Mouse (Mus musculus) limb, embryonic 10.5 days (tissue): ENCODE data around the gene Dscaml1. TPM values are rescaled to one million over a fixed set of nuclear protein-coding genes. Genes with fewer than 3 reads are reported as not detected.

Experiments used
- DNase-seq: peaks from one replicate; pipeline ENCODE4 v3.0.0-alpha.2; 2017; ENCODE audit warnings: low spot score
- H3K27ac ChIP-seq: fragments of 300-500 bp; sonication (generic); 2 replicates; pipeline ENCODE4 v1.5.1; 2016; ENCODE audit warnings: mild to moderate bottlenecking
- H3K27me3 ChIP-seq: fragments of 300-500 bp; sonication (generic); 2 replicates; pipeline ENCODE4 v1.6.1; 2016; ENCODE audit warnings: low read depth, mild to moderate bottlenecking; ENCODE audit not compliant: poor library complexity, severe bottlenecking
- H3K36me3 ChIP-seq: fragments of 300-500 bp; sonication (generic); 2 replicates; pipeline ENCODE4 v1.6.1; 2016; ENCODE audit warnings: mild to moderate bottlenecking, moderate library complexity
- H3K4me1 ChIP-seq: fragments of 300-500 bp; sonication (generic); 2 replicates; pipeline ENCODE4 v1.6.1; 2016
- H3K4me3 ChIP-seq: fragments of 300-500 bp; sonication (generic); 2 replicates; pipeline ENCODE4 v1.5.1; 2016; ENCODE audit warnings: mild to moderate bottlenecking, moderate library complexity
- H3K9me3 ChIP-seq: fragments of 300-500 bp; sonication (generic); replicated peaks from 2 replicates; pipeline ENCODE4 v1.6.1; 2016; ENCODE audit warnings: mild to moderate bottlenecking
- WGBS: fragments of 180-500 bp; shearing (Covaris S2); methylation state at CpG from one replicate; pipeline ENCODE4 v1.1.7; 2016; 5-methylcytosine and 5-hydroxymethylcytosine counted together
- polyA plus RNA-seq: library from polyadenylated mRNA; unstranded; fragments of >200 nt; fragmentation: Nextera tagmentation; extraction: Ambion mirVana; gene quantifications from 2 replicates; pipeline ENCODE4 v1.2.1, GENCODE M21; 2016

The Dscaml1 gene
- polyA plus RNA-seq, 1 experiment from 2014 or later: 0.30 TPM

DNA sequence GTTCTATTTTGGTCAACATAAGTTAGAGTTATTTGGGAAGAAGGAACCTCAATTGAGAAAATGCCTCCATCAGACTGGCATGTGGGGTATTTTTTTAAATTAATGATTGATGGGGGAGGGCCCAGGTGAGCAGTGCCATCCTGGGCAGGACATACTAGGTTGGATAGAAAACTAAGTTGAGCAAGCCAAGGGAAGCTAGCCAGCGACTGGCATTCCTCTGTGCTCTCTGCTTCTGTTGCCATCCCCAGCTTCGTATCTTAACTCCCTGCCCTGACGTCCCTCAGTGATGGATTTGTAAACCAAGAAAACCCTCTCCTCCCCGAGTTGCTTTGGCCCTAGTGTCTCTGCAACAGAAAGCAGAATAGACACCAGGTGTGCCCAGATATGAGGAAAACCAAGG is 12.6 kb downstream of the Dscaml1 start:
- 74% methylated on average over 4 of the region's 4 CpGs for WGBS
- peaks cover 44% of the 10 kb centered on the region for H3K27me3 ChIP-seq
- DNase-seq: no peak
- H3K4me3 ChIP-seq: no peak overlapping the region
- no peak overlapping the region for H3K27ac ChIP-seq
- peaks cover 10% of the 10 kb centered on the region for H3K4me1 ChIP-seq
- H3K9me3 ChIP-seq: no peaks in the 10 kb centered on the region
- H3K36me3 ChIP-seq: no peaks in the 10 kb centered on the region

DNA sequence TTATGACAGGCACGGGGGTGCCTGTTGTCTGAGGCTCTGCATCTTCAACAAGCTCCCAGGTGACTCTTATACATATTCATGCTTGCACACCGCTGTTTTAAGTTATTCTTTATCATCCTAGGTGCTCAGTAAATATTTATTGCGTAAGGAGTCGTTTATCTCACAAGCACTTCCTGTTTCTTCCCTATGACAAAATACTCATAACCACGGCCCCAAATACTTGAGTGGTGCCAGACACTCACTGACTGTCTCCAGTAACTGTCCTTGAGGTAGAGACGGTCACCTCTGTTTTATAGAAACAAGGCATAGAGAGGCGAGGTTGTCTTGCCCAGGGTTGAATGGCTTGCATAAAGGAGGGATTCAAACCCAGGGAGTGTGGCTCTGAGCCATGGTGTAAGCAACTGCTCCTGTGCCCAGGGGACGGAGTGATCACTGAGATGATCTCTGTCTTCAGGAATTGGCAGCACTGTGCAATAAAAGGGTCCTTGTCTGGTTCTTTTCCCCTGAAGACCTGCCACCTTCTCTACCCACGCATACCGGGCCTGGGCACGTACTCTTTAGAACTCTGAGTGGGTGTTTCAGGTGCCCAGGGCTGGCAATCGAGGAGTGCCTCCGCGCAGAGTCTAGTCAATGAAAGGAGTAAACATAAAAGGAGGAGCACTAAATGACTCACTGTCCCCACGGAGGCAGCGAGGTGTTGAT is 13.8 kb downstream of the Dscaml1 start:
- H3K36me3 ChIP-seq: no peaks in the 10 kb centered on the region
- H3K4me1 ChIP-seq: peaks cover 19% of the 10 kb centered on the region
- H3K9me3 ChIP-seq: no peaks in the 10 kb centered on the region
- no peak for DNase-seq
- peaks cover 33% of the 10 kb centered on the region; the same call in 1 of the 2 replicates for H3K27me3 ChIP-seq
- H3K27ac ChIP-seq: no peak overlapping the region
- WGBS: 83% methylated on average over 16 of the region's 16 CpGs
- no peak overlapping the region for H3K4me3 ChIP-seq

DNA sequence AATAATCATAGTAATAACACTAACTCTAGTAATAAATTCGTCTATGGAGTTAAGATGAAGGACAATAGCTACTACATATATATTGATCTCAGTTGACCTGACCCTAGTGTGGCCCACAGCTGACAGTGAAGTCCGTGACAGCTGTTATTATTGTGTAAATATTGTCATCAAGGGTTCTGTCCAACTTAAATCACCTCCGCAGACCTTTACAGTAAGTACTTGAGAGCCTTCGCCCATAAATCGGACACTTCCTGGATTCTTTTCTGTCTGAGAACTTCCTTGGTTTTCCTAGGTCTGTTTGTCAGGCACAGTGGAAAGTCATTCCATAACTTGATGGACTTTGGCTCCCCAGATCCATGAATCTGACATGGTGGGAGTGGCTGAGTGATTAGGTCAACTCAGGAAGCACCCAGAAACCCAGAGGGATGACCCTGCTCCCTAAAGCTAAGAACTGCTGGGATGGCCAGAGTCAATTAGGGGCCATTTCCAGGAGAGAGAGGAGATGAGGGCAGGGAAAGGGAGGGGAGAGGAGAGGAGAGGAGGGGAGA is 17.9 kb downstream of the Dscaml1 start:
- Histone ChIP-seq H3K9me3 (no peaks in the 10 kb centered on the region), H3K4me1 (peaks cover 35% of the 10 kb centered on the region), H3K36me3 (no peaks in the 10 kb centered on the region), H3K4me3 (no peak overlapping the region), H3K27me3 (peaks cover 64% of the 10 kb centered on the region), H3K27ac (no peak overlapping the region)
- WGBS: 87% methylated on average over 5 of the region's 5 CpGs
- no peak for DNase-seq

DNA sequence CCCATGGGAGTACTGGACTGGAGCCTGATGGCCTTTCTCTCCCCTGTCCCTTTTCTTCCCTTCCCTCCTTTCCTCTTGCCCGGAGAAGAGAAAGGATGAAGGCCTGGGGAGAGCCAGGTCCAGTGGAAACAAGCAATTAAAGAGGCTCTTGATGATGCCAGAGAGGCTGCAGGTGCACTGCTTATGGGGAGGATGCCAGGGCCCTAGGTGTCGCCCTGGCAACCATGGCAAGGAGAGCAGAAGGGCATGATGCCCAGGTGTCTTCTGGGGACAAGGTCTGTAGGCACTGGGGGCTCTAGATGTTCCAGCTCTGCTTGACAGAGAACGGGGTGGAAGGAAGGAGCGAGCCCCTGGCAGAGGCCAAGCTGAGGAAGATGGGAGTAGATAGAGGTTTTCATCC is 23.2 kb downstream of the Dscaml1 start:
- H3K4me3 ChIP-seq: no peak overlapping the region
- no peak for DNase-seq
- H3K27me3 ChIP-seq: peaks cover 31% of the 10 kb centered on the region
- no peak overlapping the region for H3K27ac ChIP-seq
- H3K4me1 ChIP-seq: peaks cover 21% of the 10 kb centered on the region
- no peaks in the 10 kb centered on the region for H3K9me3 ChIP-seq
- WGBS: 82% methylated on average over 4 of the region's 4 CpGs
- H3K36me3 ChIP-seq: no peaks in the 10 kb centered on the region

DNA sequence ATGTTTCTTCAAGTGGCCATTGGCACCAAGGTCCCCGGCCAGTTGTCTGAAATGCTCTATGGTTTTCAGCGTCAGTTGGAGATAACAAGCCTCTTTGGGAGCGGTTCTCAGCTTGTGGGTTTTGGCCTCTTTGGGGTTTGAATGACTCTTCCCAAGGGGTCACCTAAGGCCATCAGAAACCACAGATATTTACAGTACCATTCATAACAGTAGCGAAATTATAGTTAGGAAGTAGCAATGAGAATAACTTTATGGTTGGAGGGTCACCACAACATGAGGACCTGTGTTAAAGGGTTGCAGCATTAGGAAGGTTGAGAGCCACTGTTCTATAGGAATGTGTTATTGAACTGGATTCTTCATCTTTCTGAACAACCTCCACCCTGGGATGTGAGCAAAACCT is 24.9 kb downstream of the Dscaml1 start:
- 89% methylated on average over 4 of the region's 4 CpGs for WGBS
- peaks cover 6% of the 10 kb centered on the region; the same call in 1 of the 2 replicates for H3K4me1 ChIP-seq
- DNase-seq: no peak
- H3K4me3 ChIP-seq: no peak overlapping the region
- H3K27ac ChIP-seq: no peak overlapping the region
- H3K27me3 ChIP-seq: peaks cover 28% of the 10 kb centered on the region
- no peaks in the 10 kb centered on the region for H3K36me3 ChIP-seq
- no peaks in the 10 kb centered on the region for H3K9me3 ChIP-seq

DNA sequence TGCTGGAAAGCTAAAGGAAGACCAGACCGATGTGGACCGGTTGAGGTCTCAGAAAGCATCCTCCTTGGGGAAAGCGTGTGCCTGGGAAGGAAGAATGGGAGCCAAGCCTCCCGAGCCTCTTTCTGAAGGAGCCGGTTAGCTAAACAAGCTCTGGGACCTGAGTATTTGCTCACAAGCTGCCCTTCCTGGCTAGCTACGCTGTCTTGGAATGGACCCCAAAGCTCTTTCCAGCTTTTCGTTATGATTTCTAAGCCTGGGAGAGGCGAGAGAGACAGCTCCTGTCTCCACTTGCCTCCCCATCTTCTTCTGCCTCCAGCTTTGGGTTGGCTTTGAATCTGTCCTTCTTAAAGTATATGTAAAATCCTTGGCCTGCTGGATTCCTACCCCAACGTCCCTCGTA is 27.6 kb downstream of the Dscaml1 start:
- Histone ChIP-seq H3K36me3 (no peaks in the 10 kb centered on the region), H3K9me3 (no peaks in the 10 kb centered on the region), H3K4me1 (peaks cover 10% of the 10 kb centered on the region; the same call in 1 of the 2 replicates), H3K4me3 (no peak overlapping the region), H3K27me3 (peaks cover 7% of the 10 kb centered on the region), H3K27ac (no peak overlapping the region)
- DNase-seq: no peak
- 89% methylated on average over 10 of the region's 10 CpGs for WGBS

DNA sequence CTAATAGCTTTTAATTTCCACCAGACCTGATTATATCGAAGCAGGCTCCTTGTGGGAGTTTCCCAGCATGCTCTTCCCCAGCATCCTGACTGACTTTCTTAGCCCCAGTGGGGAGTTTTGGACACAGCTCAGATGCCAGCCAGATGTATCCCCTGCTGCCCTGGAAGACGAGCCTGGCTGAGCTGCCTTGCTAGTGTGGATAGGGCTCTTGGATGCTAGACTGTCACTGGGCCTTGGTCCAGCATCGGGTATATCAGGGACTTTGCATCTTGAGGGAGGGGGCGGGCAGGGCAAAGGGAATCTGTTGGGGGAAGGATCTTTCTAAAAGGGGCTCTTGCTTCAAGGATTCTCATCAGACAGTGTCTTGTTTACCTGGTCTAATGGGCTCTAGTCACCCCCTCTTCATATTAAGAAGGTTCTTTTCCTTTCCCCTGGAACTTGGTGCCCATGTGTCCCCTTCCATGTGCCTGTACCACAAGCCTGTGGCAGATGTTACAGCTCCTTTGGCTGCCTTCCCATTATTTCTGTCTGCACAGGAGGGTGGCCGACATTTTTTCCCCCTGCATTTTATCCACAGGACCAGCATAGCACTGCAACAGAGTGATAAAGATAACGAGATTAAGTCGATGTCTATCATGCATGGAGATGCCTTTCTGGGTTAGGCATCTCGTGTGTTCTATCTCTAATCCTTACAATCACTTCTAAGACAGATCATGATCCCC is 28.6 kb downstream of the Dscaml1 start:
- H3K36me3 ChIP-seq: no peaks in the 10 kb centered on the region
- no peak overlapping the region for H3K4me3 ChIP-seq
- WGBS: 80% methylated on average over 8 of the region's 8 CpGs
- peaks cover 6% of the 10 kb centered on the region; the same call in 1 of the 2 replicates for H3K27me3 ChIP-seq
- H3K9me3 ChIP-seq: no peaks in the 10 kb centered on the region
- DNase-seq: no peak
- H3K27ac ChIP-seq: no peak overlapping the region
- peaks cover 10% of the 10 kb centered on the region; the same call in 1 of the 2 replicates for H3K4me1 ChIP-seq

DNA sequence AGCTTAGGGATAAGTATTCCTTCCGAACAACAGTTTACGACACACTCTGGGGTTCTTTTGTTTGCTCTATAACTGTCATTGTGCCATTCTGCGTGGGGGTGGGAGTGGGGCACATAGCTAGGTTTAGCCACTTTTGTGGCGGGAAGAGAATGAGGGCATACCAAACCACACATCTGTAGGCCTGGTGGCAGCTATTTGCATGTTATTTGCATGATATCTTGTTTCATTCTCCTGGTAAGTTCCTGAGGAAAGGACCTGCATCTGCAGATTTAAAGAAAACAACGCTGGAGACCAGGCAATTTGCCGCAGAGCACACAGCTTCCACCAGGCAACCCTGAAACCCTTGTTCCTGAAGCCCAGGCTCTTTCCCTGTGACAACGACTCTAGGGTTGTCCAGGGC is 30.8 kb downstream of the Dscaml1 start:
- Histone ChIP-seq H3K4me3 (no peak overlapping the region), H3K27ac (no peak overlapping the region), H3K27me3 (peaks cover 6% of the 10 kb centered on the region; the same call in 1 of the 2 replicates), H3K36me3 (no peaks in the 10 kb centered on the region), H3K4me1 (peaks cover 10% of the 10 kb centered on the region; the same call in 1 of the 2 replicates), H3K9me3 (no peaks in the 10 kb centered on the region)
- 48% methylated on average over 7 of the region's 7 CpGs for WGBS
- DNase-seq: no peak

DNA sequence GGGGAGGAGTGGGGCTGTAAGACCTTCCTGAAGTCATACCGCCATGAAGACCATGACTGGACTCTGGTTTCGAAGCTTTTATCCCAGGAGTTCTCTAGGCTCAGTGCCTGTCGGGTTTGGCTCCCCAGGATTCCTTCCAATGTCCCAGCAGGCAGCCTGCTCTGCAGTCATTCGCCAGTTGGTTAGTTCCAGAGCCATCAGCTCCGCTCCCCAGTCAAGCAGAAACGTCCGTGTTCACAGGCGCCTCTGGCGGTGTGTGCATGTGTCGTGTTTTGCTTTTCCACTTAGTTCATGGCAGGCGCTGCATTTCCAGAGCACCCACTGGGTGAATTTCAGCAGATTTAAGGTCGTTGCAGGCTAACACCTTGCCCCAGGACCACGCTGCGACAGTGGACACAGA is 31.9 kb downstream of the Dscaml1 start:
- Histone ChIP-seq H3K27ac (no peak overlapping the region), H3K9me3 (no peaks in the 10 kb centered on the region), H3K36me3 (no peaks in the 10 kb centered on the region), H3K4me1 (peaks cover 10% of the 10 kb centered on the region; the same call in 1 of the 2 replicates), H3K4me3 (no peak overlapping the region), H3K27me3 (peaks cover 6% of the 10 kb centered on the region; the same call in 1 of the 2 replicates)
- DNase-seq: no peak
- 74% methylated on average over 14 of the region's 14 CpGs for WGBS

DNA sequence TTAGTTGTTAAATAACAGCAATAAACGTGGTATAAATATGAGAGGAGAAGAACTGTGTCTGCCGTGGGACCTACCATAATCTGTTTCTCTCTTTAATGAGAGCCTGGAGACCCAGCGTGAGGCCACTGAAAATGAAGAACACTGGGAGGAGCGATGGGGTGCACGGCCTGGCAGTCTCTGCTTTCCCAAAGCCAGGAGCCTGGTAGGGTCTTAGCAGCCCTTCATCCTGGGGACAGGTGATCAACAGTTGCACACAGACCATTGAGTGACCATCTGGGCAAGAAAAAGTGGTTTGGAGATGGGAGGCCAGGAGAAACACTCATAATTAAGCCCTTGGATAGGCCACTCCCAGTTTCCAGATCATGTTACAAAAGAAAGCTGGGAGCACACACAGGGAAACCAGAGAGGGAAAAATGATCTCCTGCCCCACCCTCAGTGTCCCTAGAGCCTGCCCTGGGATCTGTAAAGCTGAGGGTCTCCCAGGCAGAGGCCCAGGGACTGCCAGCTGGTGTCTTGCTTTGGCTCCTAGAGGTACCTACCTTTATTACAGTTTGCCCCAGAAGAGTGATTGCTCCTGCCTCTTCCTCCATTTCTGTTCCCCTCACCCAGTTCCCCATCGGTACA is 39.1 kb downstream of the Dscaml1 start:
- peak; percentile 35 for DNase-seq
- Histone ChIP-seq H3K27ac (peak overlapping the region; percentile 40), H3K4me1 (peaks cover 17% of the 10 kb centered on the region), H3K36me3 (no peaks in the 10 kb centered on the region), H3K4me3 (no peak overlapping the region), H3K27me3 (no peaks in the 10 kb centered on the region), H3K9me3 (no peaks in the 10 kb centered on the region)
- WGBS: 45% methylated on average over 6 of the region's 6 CpGs

DNA sequence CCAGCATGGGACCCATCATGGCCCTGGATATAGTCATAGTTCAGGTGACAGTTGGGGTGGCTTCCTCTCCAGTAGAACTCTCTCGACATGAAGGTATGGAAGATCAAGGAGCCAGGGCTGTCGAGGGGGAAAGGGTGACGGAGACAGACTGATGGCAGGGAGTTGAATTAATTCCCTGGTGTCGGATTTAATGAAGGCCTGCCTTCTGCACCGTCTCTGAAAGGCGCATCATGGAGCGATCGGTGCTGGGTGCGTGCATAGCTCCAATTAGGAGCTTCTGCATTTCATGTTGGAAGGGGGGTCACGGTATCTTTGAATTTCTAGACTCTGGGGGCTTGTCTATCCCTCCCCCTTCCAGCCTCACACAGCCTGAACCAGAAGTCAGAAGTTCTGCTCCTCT is 41.8 kb downstream of the Dscaml1 start:
- H3K9me3 ChIP-seq: no peaks in the 10 kb centered on the region
- DNase-seq: no peak
- 79% methylated on average over 10 of the region's 10 CpGs for WGBS
- H3K4me3 ChIP-seq: no peak overlapping the region
- H3K4me1 ChIP-seq: peaks cover 19% of the 10 kb centered on the region
- no peaks in the 10 kb centered on the region for H3K27me3 ChIP-seq
- no peak overlapping the region for H3K27ac ChIP-seq
- H3K36me3 ChIP-seq: no peaks in the 10 kb centered on the region

DNA sequence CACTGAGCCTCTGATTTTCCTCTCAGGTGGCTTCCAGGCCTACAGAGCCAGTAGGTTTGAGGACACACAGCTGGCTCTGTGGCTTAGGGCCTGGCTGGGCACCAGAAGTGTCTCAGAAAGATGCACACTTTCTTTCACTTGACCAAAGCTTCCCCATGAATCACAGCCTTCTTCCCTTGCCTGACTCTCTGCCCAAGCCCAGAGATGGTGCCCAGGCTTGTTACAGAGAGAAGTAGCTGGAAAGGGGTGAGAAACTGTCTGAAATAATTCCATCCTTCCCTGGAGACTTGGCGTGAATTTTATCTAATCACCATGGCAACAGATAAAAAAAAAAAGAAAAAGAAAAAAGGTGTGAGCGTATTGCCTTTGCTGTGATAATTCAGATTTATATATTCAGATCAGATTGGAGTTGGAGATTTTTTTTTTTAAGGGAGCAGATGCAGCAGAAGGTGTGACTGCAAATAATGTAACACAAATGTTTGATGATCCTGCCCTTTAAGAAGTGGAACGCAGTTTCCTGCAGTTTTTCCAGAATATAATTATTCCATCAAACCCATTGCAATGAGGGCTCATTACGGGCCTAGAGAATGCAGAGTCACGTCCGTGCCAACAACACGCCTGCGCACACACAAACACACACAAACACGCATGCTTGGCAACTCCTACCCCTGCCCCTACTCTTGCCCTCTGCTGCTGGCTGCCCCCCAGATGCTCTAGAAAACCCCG is 44.5 kb downstream of the Dscaml1 start:
- Histone ChIP-seq H3K27ac (no peak overlapping the region), H3K4me3 (no peak overlapping the region), H3K4me1 (peaks cover 5% of the 10 kb centered on the region), H3K36me3 (no peaks in the 10 kb centered on the region), H3K9me3 (no peaks in the 10 kb centered on the region), H3K27me3 (no peaks in the 10 kb centered on the region)
- no peak for DNase-seq
- WGBS: 90% methylated on average over 10 of the region's 10 CpGs
